9 mouse cellular contexts compared by ENCODE assay signal in genomic region chr19:32792610-32793009, GRCm38 (mm10). TPM values are rescaled to one million over a fixed set of nuclear protein-coding genes. Genes with fewer than 3 reads are reported as not detected.
DNase-seq lines count a peak whose midpoint lies in the region; ATAC-seq and TF ChIP-seq lines count a peak whose summit lies in the region.
"Had no signal": no experiment of that assay in that cellular context is flagged by ENCODE, and none has a peak within 500 bp of the region (broad histone marks: within the 10 kb centered on the region; RNA-seq: fewer than 3 reads in every experiment).

No protein-coding gene starts in this region.

- H3K27me3 ChIP-seq in stomach, postnatal 0 days (ENCODE audit: control insufficient read depth, insufficient read depth, low read length) = no peaks in the 10 kb centered on the region
- H3K27me3 ChIP-seq: embryonic facial prominence, embryonic 12.5 days; megakaryocyte, embryonic 14.5 days had no signal

- no peak overlapping the region for H3K9ac ChIP-seq in stomach, postnatal 0 days (ENCODE audit: low read length)
- H3K9ac ChIP-seq: embryonic facial prominence, embryonic 12.5 days had no signal

- H3K9me3 ChIP-seq in stomach, postnatal 0 days (ENCODE audit: control insufficient read depth, low read length) = no peaks in the 10 kb centered on the region
- H3K9me3 ChIP-seq: embryonic facial prominence, embryonic 12.5 days; megakaryocyte, embryonic 14.5 days had no signal

- no peak for TF ChIP-seq EP300 in stomach, postnatal 0 days (optimal IDR thresholded peaks at IDR 0.05)

- TF ChIP-seq CTCF in stomach, postnatal 0 days (IDR thresholded peaks at IDR 0.05; ENCODE audit: low read depth) = no peak

- DNase-seq in 3T3-L1 (ENCODE audit: low read depth, low spot score) (peak; percentile 41), A20 (ENCODE audit: low read depth, low spot score) (peak; percentile 33)
- DNase-seq in cerebellum, adult 8-10 months = peak; percentile 69
- DNase-seq in gastrocnemius, postnatal 4 days (ENCODE audit: low spot score in 2 of 2) = peak; percentile 23 to 70
- peak; percentile 72 to 82 for DNase-seq in kidney, adult 8-10 months
- DNase-seq in lung, postnatal 14 days = peak; percentile 78
- DNase-seq in stomach, postnatal 0 days (ENCODE audit: low spot score) = peak; percentile 70

- no peak overlapping the region for H3K4me3 ChIP-seq in stomach, postnatal 0 days (ENCODE audit: low read depth, low read length)
- H3K4me3 ChIP-seq: embryonic facial prominence, embryonic 12.5 days; megakaryocyte, embryonic 14.5 days had no signal

- no peak overlapping the region for H3K4me2 ChIP-seq in stomach, postnatal 0 days (replicated peaks; ENCODE audit: low read depth)
- H3K4me2 ChIP-seq: embryonic facial prominence, embryonic 12.5 days had no signal

- H3K36me3 ChIP-seq in stomach, postnatal 0 days (ENCODE audit: control insufficient read depth, insufficient read depth, low read length) = no peaks in the 10 kb centered on the region
- H3K36me3 ChIP-seq: embryonic facial prominence, embryonic 12.5 days had no signal

- 8% methylated on average over 6 of the region's 6 CpGs for WGBS in stomach, postnatal 0 days

- no peak overlapping the region for H3K27ac ChIP-seq in stomach, postnatal 0 days (replicated peaks)
- H3K27ac ChIP-seq: embryonic facial prominence, embryonic 12.5 days had no signal

- peaks cover 2% of the 10 kb centered on the region; the same call in 1 of the 2 replicates for H3K4me1 ChIP-seq in stomach, postnatal 0 days (replicated peaks; ENCODE audit: control insufficient read depth, insufficient read depth)

- no peak for ATAC-seq in stomach, postnatal 0 days (ENCODE audit: low FRiP score, low TSS enrichment)

RNA-seq across cellular contexts. Expression of gene Pten, which starts 35.3 kb away (rescaled TPM):
- 10 to 100 TPM; 41.7 to 48.4 TPM for total RNA-seq in gastrocnemius, postnatal 4 days (2021)
- 7.2 and 8.1 TPM in 2 replicates for polyA plus RNA-seq in stomach, postnatal 0 days (2015; fragmentation: Nextera tagmentation; extraction: Ambion mirVana)

RNA-seq across cellular contexts. Expression of gene Atad1, which starts 53.0 kb away (rescaled TPM):
- total RNA-seq in gastrocnemius, postnatal 4 days (2021) = 10 to 100 TPM; 40.5 to 44.7 TPM
- 42.2 and 42.6 TPM in 2 replicates for polyA plus RNA-seq in stomach, postnatal 0 days (2015; fragmentation: Nextera tagmentation; extraction: Ambion mirVana)
